Mouse (Mus musculus) hindbrain, embryonic 10.5 days (tissue): ENCODE measurements at regions not wholly inside any gene's neighbourhood (a gene's known extent, or its start where the extent isn't known, plus 50 kb on each side); places are given as distances from the start of the nearest gene placed in this dataset.

ENCODE experiments used
- DNase-seq: peaks from one replicate; pipeline ENCODE4 v3.0.0-alpha.2; 2017; ENCODE audit warnings: low spot score
- H3K27ac ChIP-seq: fragments of 300-500 bp; sonication (generic); 2 replicates; pipeline ENCODE4 v1.5.1; 2016; ENCODE audit warnings: mild to moderate bottlenecking, moderate library complexity
- H3K27me3 ChIP-seq: fragments of 300-500 bp; sonication (generic); 2 replicates; pipeline ENCODE4 v1.6.1; 2016; ENCODE audit warnings: mild to moderate bottlenecking; ENCODE audit not compliant: poor library complexity, insufficient read depth, severe bottlenecking
- H3K36me3 ChIP-seq: fragments of 300-500 bp; sonication (generic); 2 replicates; pipeline ENCODE4 v1.6.1; 2016; ENCODE audit warnings: mild to moderate bottlenecking, moderate library complexity
- H3K4me1 ChIP-seq: fragments of 300-500 bp; sonication (generic); replicated peaks from 2 replicates; pipeline ENCODE4 v1.6.1; 2016; ENCODE audit warnings: mild to moderate bottlenecking
- H3K4me3 ChIP-seq: fragments of 300-500 bp; sonication (generic); 2 replicates; pipeline ENCODE4 v1.5.1; 2016; ENCODE audit warnings: mild to moderate bottlenecking, moderate library complexity
- H3K9me3 ChIP-seq: fragments of 300-500 bp; sonication (generic); 2 replicates; pipeline ENCODE4 v1.6.1; 2016; ENCODE audit warnings: mild to moderate bottlenecking, moderate library complexity
- WGBS: fragments of 180-500 bp; shearing (Covaris S2); methylation state at CpG from one replicate; pipeline ENCODE4 v1.1.7; 2016; 5-methylcytosine and 5-hydroxymethylcytosine counted together

DNA sequence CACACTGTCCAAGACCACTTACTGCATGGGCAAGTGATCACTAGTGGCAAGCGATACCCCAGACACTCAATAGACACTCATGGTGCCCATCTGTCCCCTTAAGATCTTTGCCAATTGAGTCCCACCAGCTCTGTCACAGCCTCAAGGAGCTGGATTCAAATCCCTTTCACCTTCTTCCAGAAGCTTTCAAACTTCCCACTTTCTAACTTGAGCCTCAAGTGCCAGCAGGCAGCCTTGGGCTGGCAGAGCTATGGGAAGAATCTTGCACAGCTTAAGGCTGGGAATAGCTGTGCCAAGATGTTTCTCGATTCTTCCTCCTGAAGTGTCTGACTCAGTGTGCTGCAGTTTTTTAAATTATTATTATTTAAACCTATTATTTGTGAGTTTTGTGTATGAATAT, 699.2 kb downstream of the Hs3st4 start:
- no peaks in the 10 kb centered on the region for H3K4me1 ChIP-seq
- no peaks in the 10 kb centered on the region for H3K36me3 ChIP-seq
- H3K4me3 ChIP-seq = no peak overlapping the region
- no peaks in the 10 kb centered on the region for H3K9me3 ChIP-seq
- no peak for DNase-seq
- no peak overlapping the region for H3K27ac ChIP-seq
- WGBS = 94% methylated on average over 2 of the region's 2 CpGs
- no peaks in the 10 kb centered on the region for H3K27me3 ChIP-seq

GRCm38 (mm10) chr7:124685424-124685823, 702.8 kb downstream of the Hs3st4 start:
- Histone ChIP-seq H3K36me3 (no peaks in the 10 kb centered on the region), H3K4me1 (no peaks in the 10 kb centered on the region), H3K27ac (no peak overlapping the region), H3K4me3 (no peak overlapping the region), H3K27me3 (no peaks in the 10 kb centered on the region), H3K9me3 (no peaks in the 10 kb centered on the region)
- 82% methylated on average over 2 of the region's 2 CpGs for WGBS
- DNase-seq = no peak

DNA sequence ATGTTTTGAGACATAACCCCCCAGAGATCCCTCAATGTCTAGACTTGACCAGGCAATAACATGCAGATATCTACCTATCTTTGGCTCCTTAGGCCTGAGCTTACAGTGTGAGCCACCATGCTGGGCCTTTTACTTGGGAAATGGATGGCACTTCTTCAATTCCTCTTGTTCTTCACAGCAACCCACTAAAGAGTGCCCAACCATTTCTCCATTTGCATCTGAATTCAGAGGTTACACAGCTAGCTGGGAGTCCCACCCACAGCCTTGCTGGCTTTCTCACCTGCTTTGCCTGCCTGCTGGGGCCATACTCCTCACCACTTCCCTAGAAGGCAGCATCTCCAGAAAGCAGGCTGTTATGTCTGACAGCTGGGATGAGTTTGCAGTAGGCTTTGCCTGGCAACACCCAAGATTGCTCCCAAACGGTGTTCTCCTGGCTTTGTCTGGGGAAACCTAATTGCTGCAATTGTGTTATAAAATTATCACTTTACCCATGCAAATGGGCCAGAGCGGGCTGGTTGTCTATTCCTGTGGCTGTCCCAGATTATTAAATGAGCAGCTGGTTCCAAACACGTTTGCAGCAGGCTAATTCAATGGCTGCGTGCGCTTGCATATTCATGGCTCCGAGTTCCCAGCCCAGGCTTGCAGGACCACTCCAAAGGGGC, 721.6 kb downstream of the Hs3st4 start:
- DNase-seq = no peak

GRCm38 (mm10) chr7:124707143-124707542, 724.5 kb downstream of the Hs3st4 start:
- Histone ChIP-seq H3K4me3 (no peak overlapping the region), H3K27ac (no peak overlapping the region), H3K36me3 (no peaks in the 10 kb centered on the region), H3K27me3 (no peaks in the 10 kb centered on the region), H3K4me1 (no peaks in the 10 kb centered on the region), H3K9me3 (no peaks in the 10 kb centered on the region)
- WGBS = 45% methylated on average over 3 of the region's 3 CpGs
- DNase-seq = no peak

More for the DNA sequence above, 721.6 kb downstream of the Hs3st4 start:
- Histone ChIP-seq H3K9me3 (no peaks in the 10 kb centered on the region), H3K27me3 (no peaks in the 10 kb centered on the region), H3K27ac (no peak overlapping the region), H3K36me3 (no peaks in the 10 kb centered on the region), H3K4me1 (no peaks in the 10 kb centered on the region), H3K4me3 (no peak overlapping the region)
- 62% methylated on average over 6 of the region's 6 CpGs for WGBS

DNA sequence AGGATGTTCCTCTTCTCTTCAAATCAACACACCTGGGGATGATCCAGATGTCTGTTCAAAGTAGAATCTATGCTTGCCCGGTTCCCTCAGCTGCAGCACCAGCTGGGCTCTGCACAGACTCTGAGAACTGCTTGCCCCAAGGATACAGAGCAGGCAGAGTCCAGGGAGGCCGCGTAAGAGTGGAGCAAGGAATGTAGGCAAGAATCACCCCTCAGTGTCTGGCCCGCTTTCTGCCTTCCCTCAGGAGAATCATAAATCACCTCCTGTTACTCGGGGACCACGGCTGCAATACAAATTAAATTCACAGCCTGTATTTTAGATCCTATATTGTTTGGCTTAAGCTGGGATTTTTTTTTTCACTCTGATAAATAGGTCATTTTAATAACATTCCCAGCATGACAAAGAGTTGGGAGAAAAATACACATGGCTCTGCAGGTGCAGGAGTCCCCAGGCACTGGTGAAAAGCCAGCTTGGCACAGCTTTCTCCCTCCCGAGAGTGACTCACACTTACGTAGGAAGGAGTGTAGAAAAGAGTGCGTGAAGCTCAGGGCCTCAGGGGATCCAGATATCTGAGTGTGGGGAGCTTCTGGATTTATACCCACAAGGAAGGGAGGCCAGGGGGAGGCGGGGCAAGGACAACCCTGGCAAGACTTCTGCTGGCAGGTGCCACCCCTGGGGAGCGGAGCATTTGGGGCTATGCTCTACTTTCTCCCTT, 726.3 kb downstream of the Hs3st4 start:
- no peak for DNase-seq
- no peaks in the 10 kb centered on the region for H3K27me3 ChIP-seq
- H3K4me3 ChIP-seq = no peak overlapping the region
- 73% methylated on average over 11 of the region's 11 CpGs for WGBS
- no peaks in the 10 kb centered on the region for H3K4me1 ChIP-seq
- no peak overlapping the region for H3K27ac ChIP-seq
- no peaks in the 10 kb centered on the region for H3K36me3 ChIP-seq
- no peaks in the 10 kb centered on the region for H3K9me3 ChIP-seq

DNA sequence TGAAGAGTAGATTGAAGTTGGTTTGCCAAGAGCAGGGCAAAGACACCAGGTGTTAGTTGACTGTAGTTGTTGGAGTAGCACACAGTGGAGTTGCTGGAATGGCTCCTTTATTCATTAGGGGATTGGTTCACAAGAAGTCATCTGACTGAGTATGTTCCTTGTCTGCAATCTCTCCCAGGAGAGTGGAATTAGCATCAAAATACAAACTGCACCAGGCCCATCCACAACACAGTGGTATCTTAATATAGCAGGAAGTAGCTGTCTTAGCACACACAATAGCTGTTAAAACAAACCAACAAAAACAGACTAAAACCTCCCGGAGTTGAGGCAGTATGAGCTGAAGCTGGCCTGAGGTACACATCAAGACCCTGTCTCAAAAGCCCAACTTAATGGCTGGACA, 723.5 kb upstream of the Kdm8 start:
- Histone ChIP-seq H3K27me3 (no peaks in the 10 kb centered on the region), H3K4me3 (no peak overlapping the region), H3K4me1 (no peaks in the 10 kb centered on the region), H3K36me3 (no peaks in the 10 kb centered on the region), H3K27ac (no peak overlapping the region), H3K9me3 (no peaks in the 10 kb centered on the region)
- no peak for DNase-seq
- WGBS = 63% methylated on average over 1 of the region's 1 CpGs

- DNase-seq = peak; percentile 5
- H3K4me1 ChIP-seq = no peaks in the 10 kb centered on the region
- H3K36me3 ChIP-seq = no peaks in the 10 kb centered on the region
- H3K4me3 ChIP-seq = no peak overlapping the region
- no peaks in the 10 kb centered on the region for H3K9me3 ChIP-seq
- H3K27ac ChIP-seq = no peak overlapping the region
- H3K27me3 ChIP-seq = no peaks in the 10 kb centered on the region
- 11% methylated on average over 2 of the region's 2 CpGs for WGBS
These were observed 702.4 kb upstream of the Kdm8 start for GRCm38 (mm10) chr7:124742086-124742485.

DNA sequence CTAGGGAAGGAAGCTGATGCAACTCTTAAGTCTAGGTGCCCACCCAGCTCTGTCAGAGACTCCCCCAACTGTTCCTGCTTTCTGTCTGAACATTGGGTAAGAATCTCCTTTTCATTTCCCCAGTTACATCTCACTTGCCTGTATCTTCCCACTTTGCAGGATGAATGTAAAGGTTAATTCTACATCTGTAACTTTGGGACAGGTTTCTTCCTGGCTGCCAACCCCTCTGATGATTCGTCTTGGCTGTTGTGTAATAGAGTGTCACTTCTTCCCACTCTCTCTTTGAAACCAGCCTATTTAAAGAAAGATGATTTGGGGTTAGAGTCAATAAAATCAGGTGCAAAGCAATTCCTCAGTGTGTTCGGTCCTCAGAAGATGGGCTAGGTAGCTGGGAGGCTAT, 698.2 kb upstream of the Kdm8 start:
- Histone ChIP-seq H3K27me3 (no peaks in the 10 kb centered on the region), H3K4me3 (no peak overlapping the region), H3K4me1 (no peaks in the 10 kb centered on the region), H3K9me3 (no peaks in the 10 kb centered on the region), H3K36me3 (no peaks in the 10 kb centered on the region), H3K27ac (no peak overlapping the region)
- DNase-seq = no peak
- 84% methylated on average over 2 of the region's 2 CpGs for WGBS

- H3K36me3 ChIP-seq = no peaks in the 10 kb centered on the region
- WGBS = 82% methylated on average over 3 of the region's 3 CpGs
- no peaks in the 10 kb centered on the region for H3K27me3 ChIP-seq
- H3K27ac ChIP-seq = no peak overlapping the region
- no peak overlapping the region for H3K4me3 ChIP-seq
- no peak for DNase-seq
- no peaks in the 10 kb centered on the region for H3K4me1 ChIP-seq
- no peaks in the 10 kb centered on the region for H3K9me3 ChIP-seq
These were observed 696.1 kb upstream of the Kdm8 start for GRCm38 (mm10) chr7:124748396-124748795.

GRCm38 (mm10) chr7:124759084-124759483, 685.4 kb upstream of the Kdm8 start:
- whole genome bisulfite sequencing = 94% methylated on average over 4 of the region's 4 CpGs

GRCm38 (mm10) chr7:124777822-124778221, 666.7 kb upstream of the Kdm8 start:
- Histone ChIP-seq H3K4me3 (no peak overlapping the region), H3K9me3 (no peaks in the 10 kb centered on the region), H3K27me3 (no peaks in the 10 kb centered on the region), H3K4me1 (no peaks in the 10 kb centered on the region), H3K27ac (no peak overlapping the region), H3K36me3 (no peaks in the 10 kb centered on the region)
- WGBS = 86% methylated on average over 1 of the region's 1 CpGs
- DNase-seq = no peak

More at GRCm38 (mm10) chr7:124759084-124759483, 685.4 kb upstream of the Kdm8 start:
- H3K4me1 ChIP-seq = no peaks in the 10 kb centered on the region
- no peak overlapping the region for H3K4me3 ChIP-seq
- H3K27ac ChIP-seq = no peak overlapping the region
- no peaks in the 10 kb centered on the region for H3K27me3 ChIP-seq
- no peak for DNase-seq
- H3K36me3 ChIP-seq = no peaks in the 10 kb centered on the region
- H3K9me3 ChIP-seq = no peaks in the 10 kb centered on the region

- Histone ChIP-seq H3K9me3 (peaks cover 6% of the 10 kb centered on the region; the same call in 1 of the 2 replicates), H3K36me3 (no peaks in the 10 kb centered on the region), H3K4me3 (no peak overlapping the region), H3K27me3 (no peaks in the 10 kb centered on the region), H3K27ac (no peak overlapping the region), H3K4me1 (no peaks in the 10 kb centered on the region)
- peak; percentile 10 for DNase-seq
- 53% methylated on average over 4 of the region's 4 CpGs for WGBS
These were observed 661.7 kb upstream of the Kdm8 start for GRCm38 (mm10) chr7:124782816-124783215.

- Histone ChIP-seq H3K36me3 (no peaks in the 10 kb centered on the region), H3K27ac (no peak overlapping the region), H3K27me3 (no peaks in the 10 kb centered on the region), H3K4me1 (no peaks in the 10 kb centered on the region), H3K9me3 (peaks cover 6% of the 10 kb centered on the region; the same call in 1 of the 2 replicates), H3K4me3 (no peak overlapping the region)
- WGBS = 75% methylated on average over 2 of the region's 2 CpGs
- no peak for DNase-seq
These were observed 659.5 kb upstream of the Kdm8 start for GRCm38 (mm10) chr7:124784995-124785394.
